Comparison of ENCODE assay signal across 13 mouse cellular contexts in genomic region chr2:27390325-27390724, GRCm38 (mm10). TPM values are rescaled to one million over a fixed set of nuclear protein-coding genes. Genes with fewer than 3 reads are reported as not detected.
DNase-seq lines count a peak whose midpoint lies in the region; ATAC-seq and TF ChIP-seq lines count a peak whose summit lies in the region.
"Had no signal": no experiment of that assay in that cellular context is flagged by ENCODE, and none has a peak within 500 bp of the region (broad histone marks: within the 10 kb centered on the region; RNA-seq: fewer than 3 reads in every experiment).

No protein-coding gene starts in this region.

- TF ChIP-seq CTCF in hindbrain, postnatal 0 days (IDR thresholded peaks at IDR 0.05; ENCODE audit: low read depth), result no peak
- TF ChIP-seq CTCF in kidney, adult 2 months (conservative IDR thresholded peaks at IDR 0.05; ENCODE audit: insufficient read depth, insufficient read length, low read depth, low read length), result no peak

- DNase-seq in hindbrain, embryonic 10.5 days (ENCODE audit: low spot score), result no peak
- DNase-seq in hindbrain, postnatal 0 days (ENCODE audit: low spot score), result no peak
- DNase-seq in kidney, adult 2 months, result peak; percentile 83
- no peak for DNase-seq in liver, embryonic 13.5 days
- DNase-seq in embryo, embryonic 10.5 days (ENCODE audit: low spot score), result no peak
- no peak for DNase-seq in cerebellum, adult 8-10 months
- DNase-seq: cerebellum, adult 11 months; layer of hippocampus, postnatal 36 days had no signal

- no peak overlapping the region for H3K4me2 ChIP-seq in hindbrain, postnatal 0 days (ENCODE audit: low read depth, low read length)
- H3K4me2 ChIP-seq in embryonic facial prominence, embryonic 13.5 days, result no peak overlapping the region
- H3K4me2 ChIP-seq in liver, embryonic 13.5 days, result peak overlapping the region; percentile 31
- H3K4me2 ChIP-seq: heart, embryonic 15.5 days had no signal

- H3K27me3 ChIP-seq in hindbrain, embryonic 10.5 days (ENCODE audit: insufficient read depth, poor library complexity, severe bottlenecking), result no peaks in the 10 kb centered on the region
- H3K27me3 ChIP-seq in hindbrain, postnatal 0 days (ENCODE audit: insufficient read depth, low read length), result no peaks in the 10 kb centered on the region
- H3K27me3 ChIP-seq in embryonic facial prominence, embryonic 13.5 days, result no peaks in the 10 kb centered on the region
- no peaks in the 10 kb centered on the region for H3K27me3 ChIP-seq in kidney, adult 2 months (replicated peaks; ENCODE audit: control insufficient read depth, insufficient read depth, low read length)
- H3K27me3 ChIP-seq in liver, embryonic 13.5 days, result no peaks in the 10 kb centered on the region
- H3K27me3 ChIP-seq: Patski had no signal

- peaks cover 4% of the 10 kb centered on the region; the same call in 1 of the 2 replicates for H3K9me3 ChIP-seq in hindbrain, embryonic 10.5 days
- no peaks in the 10 kb centered on the region for H3K9me3 ChIP-seq in hindbrain, postnatal 0 days (ENCODE audit: low read length)
- H3K9me3 ChIP-seq in embryonic facial prominence, embryonic 13.5 days, result no peaks in the 10 kb centered on the region
- H3K9me3 ChIP-seq in liver, embryonic 13.5 days (replicated peaks), result no peaks in the 10 kb centered on the region
- H3K9me3 ChIP-seq: heart, embryonic 15.5 days had no signal

- H3K36me3 ChIP-seq in hindbrain, embryonic 10.5 days, result peaks cover 26% of the 10 kb centered on the region
- no peaks in the 10 kb centered on the region for H3K36me3 ChIP-seq in hindbrain, postnatal 0 days (ENCODE audit: insufficient read depth, low read length)
- 0 out of 2 replicates have a peak, but pooled peaks cover 5% of the 10 kb centered on the region for H3K36me3 ChIP-seq in embryonic facial prominence, embryonic 13.5 days
- H3K36me3 ChIP-seq in kidney, adult 2 months (ENCODE audit: control insufficient read depth, insufficient read depth, low read length), result no peaks in the 10 kb centered on the region
- H3K36me3 ChIP-seq in liver, embryonic 13.5 days, result peaks cover 3% of the 10 kb centered on the region; the same call in 1 of the 2 replicates
- H3K36me3 ChIP-seq: heart, embryonic 15.5 days had no signal

- peak overlapping the region; percentile 69 for H3K27ac ChIP-seq in hindbrain, embryonic 10.5 days
- no peak overlapping the region for H3K27ac ChIP-seq in hindbrain, postnatal 0 days
- H3K27ac ChIP-seq in embryonic facial prominence, embryonic 13.5 days, result no peak overlapping the region
- peak overlapping the region; percentile 52 for H3K27ac ChIP-seq in kidney, adult 2 months (ENCODE audit: insufficient read depth, low read depth, low read length)
- 0 out of 2 replicates have a peak overlapping the region, but pooled peaks have one; percentile 41 for H3K27ac ChIP-seq in liver, embryonic 13.5 days
- H3K27ac ChIP-seq: heart, embryonic 15.5 days had no signal

- H3K4me1 ChIP-seq in hindbrain, embryonic 10.5 days (replicated peaks), result peaks cover 77% of the 10 kb centered on the region
- peaks cover 23% of the 10 kb centered on the region for H3K4me1 ChIP-seq in hindbrain, postnatal 0 days (ENCODE audit: insufficient read depth, low read length)
- peaks cover 54% of the 10 kb centered on the region for H3K4me1 ChIP-seq in embryonic facial prominence, embryonic 13.5 days
- H3K4me1 ChIP-seq in kidney, adult 2 months (ENCODE audit: control insufficient read depth, insufficient read depth, low read length), result peaks cover 50% of the 10 kb centered on the region
- peaks cover 51% of the 10 kb centered on the region for H3K4me1 ChIP-seq in liver, embryonic 13.5 days (replicated peaks)

- H3K4me3 ChIP-seq in hindbrain, embryonic 10.5 days, result no peak overlapping the region
- H3K4me3 ChIP-seq in hindbrain, postnatal 0 days (ENCODE audit: low read length), result no peak overlapping the region
- no peak overlapping the region for H3K4me3 ChIP-seq in embryonic facial prominence, embryonic 13.5 days
- no peak overlapping the region for H3K4me3 ChIP-seq in kidney, adult 2 months (ENCODE audit: insufficient read depth, low read depth, low read length)
- H3K4me3 ChIP-seq in liver, embryonic 13.5 days (replicated peaks), result no peak overlapping the region
- H3K4me3 ChIP-seq: heart, embryonic 15.5 days had no signal

- TF ChIP-seq POLR2A in kidney, adult 2 months (IDR thresholded peaks at IDR 0.05; ENCODE audit: low read depth, low read length), result no peak

- no peak overlapping the region for H3K9ac ChIP-seq in hindbrain, postnatal 0 days (replicated peaks; ENCODE audit: low read length)
- H3K9ac ChIP-seq in embryonic facial prominence, embryonic 13.5 days, result 0 out of 2 replicates have a peak overlapping the region, but pooled peaks have one; percentile 11
- H3K9ac ChIP-seq in liver, embryonic 13.5 days, result 0 out of 2 replicates have a peak overlapping the region, but pooled peaks have one; percentile 31
- H3K9ac ChIP-seq: heart, embryonic 15.5 days had no signal

- no peak for ATAC-seq in hindbrain, postnatal 0 days
- no peak for ATAC-seq in embryonic facial prominence, embryonic 13.5 days (ENCODE audit: insufficient number of reproducible peaks, insufficient read depth, low FRiP score, low TSS enrichment, low read depth)
- no peak for ATAC-seq in liver, embryonic 13.5 days (ENCODE audit: low read depth)
- ATAC-seq: CD4-positive, CD25-positive, alpha-beta regulatory T cell, adult 4 months; Patski had no signal

- WGBS in hindbrain, embryonic 10.5 days, result 78% methylated on average over 8 of the region's 8 CpGs
- 82% methylated on average over 8 of the region's 8 CpGs for WGBS in hindbrain, postnatal 0 days
- WGBS in embryonic facial prominence, embryonic 13.5 days, result 64% methylated on average over 8 of the region's 8 CpGs
- 44% methylated on average over 8 of the region's 8 CpGs for WGBS in kidney, adult 2 months
- WGBS in liver, embryonic 13.5 days (ENCODE audit: insufficient replicate concordance), result 63% methylated on average over 8 of the region's 8 CpGs

RNA-seq across cellular contexts. Expression of gene Vav2, which starts 36.5 kb away (rescaled TPM):
- polyA plus RNA-seq in hindbrain, embryonic 10.5 days (2016; fragmentation: Nextera tagmentation; extraction: Ambion mirVana), result 13.6 and 16.9 TPM in 2 replicates
- 38.4 and 44.9 TPM in 2 replicates for total RNA-seq in hindbrain, postnatal 0 days (2014; rRNA removed)
- polyA plus RNA-seq in hindbrain, postnatal 0 days (2015; fragmentation: Nextera tagmentation; extraction: Ambion mirVana), result 8.2 TPM in 2 replicates
- polyA plus RNA-seq in embryonic facial prominence, embryonic 13.5 days (2015; fragmentation: Nextera tagmentation; extraction: Ambion mirVana), result 5.2 and 5.4 TPM in 2 replicates
- 28.1 and 30.3 TPM in 2 replicates for polyA plus RNA-seq in kidney, adult 2 months (2012; rRNA removed)
- 3.2 and 4.2 TPM in 2 replicates for polyA plus RNA-seq in liver, embryonic 13.5 days (2015; fragmentation: Nextera tagmentation; extraction: Ambion mirVana)

RNA-seq across cellular contexts. Expression of gene Brd3os, which starts 51.8 kb away (rescaled TPM):
- 9.9 and 16.5 TPM in 2 replicates for polyA plus RNA-seq in hindbrain, embryonic 10.5 days (2016; fragmentation: Nextera tagmentation; extraction: Ambion mirVana)
- 29.9 and 30.9 TPM in 2 replicates for total RNA-seq in hindbrain, postnatal 0 days (2014; rRNA removed)
- 34.1 and 39.7 TPM in 2 replicates for polyA plus RNA-seq in hindbrain, postnatal 0 days (2015; fragmentation: Nextera tagmentation; extraction: Ambion mirVana)
- polyA plus RNA-seq in embryonic facial prominence, embryonic 13.5 days (2015; fragmentation: Nextera tagmentation; extraction: Ambion mirVana), result 15.4 and 15.7 TPM in 2 replicates
- polyA plus RNA-seq in kidney, adult 2 months (2012; rRNA removed), result 11.6 and 15.1 TPM in 2 replicates
- 0.48 and 0.60 TPM in 2 replicates for polyA plus RNA-seq in liver, embryonic 13.5 days (2015; fragmentation: Nextera tagmentation; extraction: Ambion mirVana)
- total RNA-seq: monocyte, adult 5-6 weeks had no signal

Comparison
In these comparisons a context has a peak if more than half of its experiments do, and no peak if none do; other contexts are left out.
1. H3K27ac ChIP-seq: peak in hindbrain, embryonic 10.5 days (single experiment), kidney, adult 2 months (single experiment) and liver, embryonic 13.5 days (single experiment); none in hindbrain, postnatal 0 days (single experiment) and embryonic facial prominence, embryonic 13.5 days (single experiment).